Mouse (Mus musculus) urinary bladder, postnatal 10 days (tissue): ENCODE results near the gene Dock4.

Experiments
- DNase-seq: peaks from one replicate; pipeline ENCODE4 v3.0.0; 2022; ENCODE audit warnings: low spot score

The Dock4 gene

GRCm38 (mm10) chr12:40462693-40463235, 17.0 kb downstream of the Dock4 start:
- DNase-seq = no peak

- DNase-seq = no peak
These were observed 18.1 kb downstream of the Dock4 start for GRCm38 (mm10) chr12:40463828-40464227.

GRCm38 (mm10) chr12:40464282-40464681, 18.5 kb downstream of the Dock4 start:
- DNase-seq = no peak

GRCm38 (mm10) chr12:40468235-40468634, 22.5 kb downstream of the Dock4 start:
- DNase-seq = no peak

GRCm38 (mm10) chr12:40469009-40469408, 23.3 kb downstream of the Dock4 start:
- no peak for DNase-seq

GRCm38 (mm10) chr12:40471649-40472399, 26.1 kb downstream of the Dock4 start:
- DNase-seq = no peak

- DNase-seq = no peak
These were observed 28.0 kb downstream of the Dock4 start for GRCm38 (mm10) chr12:40473709-40474108.

- no peak for DNase-seq
These were observed 32.1 kb downstream of the Dock4 start for GRCm38 (mm10) chr12:40477621-40478452.

GRCm38 (mm10) chr12:40484224-40484623, 38.5 kb downstream of the Dock4 start:
- DNase-seq = no peak

GRCm38 (mm10) chr12:40485210-40485609, 39.5 kb downstream of the Dock4 start:
- DNase-seq = no peak

- DNase-seq = no peak
These were observed 40.5 kb downstream of the Dock4 start for GRCm38 (mm10) chr12:40486047-40486837.

GRCm38 (mm10) chr12:40496387-40496786, 50.6 kb downstream of the Dock4 start:
- DNase-seq = no peak

GRCm38 (mm10) chr12:40497806-40498205, 52.1 kb downstream of the Dock4 start:
- DNase-seq = no peak

- no peak for DNase-seq
These were observed 52.5 kb downstream of the Dock4 start for GRCm38 (mm10) chr12:40498250-40498671.

GRCm38 (mm10) chr12:40498928-40499626, 53.3 kb downstream of the Dock4 start:
- DNase-seq = no peak

GRCm38 (mm10) chr12:40499627-40500329, 54.0 kb downstream of the Dock4 start:
- no peak for DNase-seq

- no peak for DNase-seq
These were observed 55.4 kb downstream of the Dock4 start for GRCm38 (mm10) chr12:40501141-40501540.

- DNase-seq = no peak
These were observed 57.8 kb downstream of the Dock4 start for GRCm38 (mm10) chr12:40503520-40503919.

GRCm38 (mm10) chr12:40504687-40505086, 58.9 kb downstream of the Dock4 start:
- no peak for DNase-seq

- DNase-seq = no peak
These were observed 62.2 kb downstream of the Dock4 start for GRCm38 (mm10) chr12:40507823-40508390.
